Mouse (Mus musculus) urinary bladder, postnatal 25 days (tissue): Measurements from ENCODE around the gene Osbp2.
A peak's percentile ranks its signal among the peaks of the same experiment; 100 is the strongest.

Experiments used
- DNase-seq: peaks from one replicate; pipeline ENCODE4 v3.0.0; 2022; ENCODE audit warnings: low spot score

Gene Osbp2

DNA sequence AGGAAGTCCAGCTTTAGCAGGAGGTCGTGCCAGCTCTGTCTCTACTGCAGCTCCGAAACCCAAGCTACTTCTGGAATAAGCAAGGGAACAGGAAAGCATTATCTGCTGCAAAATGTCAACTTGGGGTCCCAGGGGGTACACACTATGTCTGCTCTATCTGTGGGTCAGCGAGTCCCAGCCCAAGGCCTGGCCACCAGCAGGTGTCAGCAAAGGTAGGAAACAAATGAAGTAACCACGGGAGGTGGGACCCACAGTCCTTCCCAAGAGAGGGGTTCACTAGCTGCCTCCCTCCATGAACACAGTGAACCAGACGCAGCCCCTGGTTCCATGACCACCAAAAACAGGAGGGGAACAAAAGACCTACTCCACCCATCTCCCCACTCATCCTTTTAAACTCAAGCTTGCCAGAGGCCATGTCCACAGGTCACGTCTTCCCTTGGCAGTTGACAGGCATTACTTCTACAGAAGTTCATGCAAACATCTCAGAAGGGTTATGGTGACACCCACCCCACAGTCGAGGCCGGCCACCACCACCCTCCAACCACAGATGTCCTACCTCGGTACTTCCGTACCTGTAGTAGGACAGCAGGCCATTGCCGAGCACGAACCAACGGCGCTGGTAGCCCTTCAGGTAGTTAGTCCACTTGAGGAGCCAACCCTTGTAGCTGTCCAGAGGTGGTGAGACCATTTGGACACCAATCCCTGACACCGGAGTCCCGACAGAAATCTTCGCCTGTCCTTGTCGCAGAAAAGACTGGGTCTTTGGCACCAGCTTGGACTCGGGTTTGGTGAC, 846 bp downstream of the Osbp2 start:
- no peak for DNase-seq

DNA sequence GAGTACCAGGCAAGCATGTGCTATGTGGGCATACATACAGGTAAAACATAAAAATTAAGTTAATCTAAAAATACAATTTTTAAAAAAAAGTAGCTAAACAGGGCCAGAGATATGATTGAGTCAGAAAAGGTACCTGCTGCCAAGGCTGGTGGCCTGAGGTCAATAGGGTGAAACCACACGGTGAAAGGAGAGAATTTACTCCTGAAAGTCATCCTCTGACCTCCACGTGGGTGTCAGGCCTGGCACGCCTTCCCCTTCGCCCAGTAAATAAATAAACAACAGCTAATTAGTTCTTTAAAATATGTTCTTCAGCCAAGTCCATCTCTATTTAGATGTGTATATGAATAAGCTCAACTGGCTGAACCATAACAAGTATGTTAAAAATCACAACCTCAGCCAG, 3.3 kb downstream of the Osbp2 start:
- DNase-seq: no peak

GRCm38 (mm10) chr11:3859778-3860177, 3.9 kb downstream of the Osbp2 start:
- no peak for DNase-seq

- no peak for DNase-seq
Measured at GRCm38 (mm10) chr11:3857902-3858301, 5.8 kb downstream of the Osbp2 start.

- DNase-seq: no peak
Measured at GRCm38 (mm10) chr11:3855846-3856245, 7.9 kb downstream of the Osbp2 start.

DNA sequence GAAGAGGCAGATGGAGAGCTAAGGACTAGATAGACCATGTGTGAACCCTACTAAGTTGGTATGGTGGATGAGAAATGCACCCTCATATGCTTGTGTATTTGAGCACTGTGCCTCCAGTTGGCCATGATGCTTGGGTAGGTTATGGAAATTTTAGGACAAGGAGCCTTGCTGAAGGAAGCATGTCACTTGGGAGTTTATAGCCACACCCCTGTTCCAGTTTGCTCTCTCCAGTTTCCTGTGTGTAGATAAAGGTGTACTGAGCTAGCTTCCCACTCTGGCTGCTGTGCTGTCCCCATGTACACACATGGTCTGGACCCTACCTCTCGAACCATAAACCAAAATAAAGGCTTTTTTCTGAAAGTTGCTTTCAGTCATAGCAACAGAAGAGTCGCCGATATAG, 9.5 kb downstream of the Osbp2 start:
- DNase-seq: no peak

- DNase-seq: no peak
Measured at GRCm38 (mm10) chr11:3853481-3854034, 10.1 kb downstream of the Osbp2 start.

DNA sequence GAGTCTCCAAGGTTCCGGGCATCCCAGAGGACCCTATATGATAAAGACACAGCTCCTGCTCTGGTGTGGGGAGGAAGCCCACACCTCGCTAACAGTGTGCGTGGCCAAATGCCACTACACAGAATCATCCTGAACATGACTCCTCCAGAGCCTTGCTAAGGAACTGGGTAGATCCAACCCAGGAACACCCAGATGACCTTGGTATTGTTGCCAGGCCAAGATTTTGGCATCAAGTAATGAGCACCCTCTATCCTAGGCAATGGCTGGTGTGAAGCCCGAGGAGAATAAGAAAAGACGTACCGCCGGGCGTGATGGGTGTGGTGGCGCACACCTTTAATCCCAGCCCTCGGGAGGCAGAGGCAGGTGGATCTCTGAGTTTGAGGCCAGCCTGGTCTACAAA, 10.7 kb downstream of the Osbp2 start:
- no peak for DNase-seq

- no peak for DNase-seq
Measured at GRCm38 (mm10) chr11:3851872-3852271, 11.8 kb downstream of the Osbp2 start.

- DNase-seq: no peak
Measured at GRCm38 (mm10) chr11:3850746-3851277, 12.9 kb downstream of the Osbp2 start.

DNA sequence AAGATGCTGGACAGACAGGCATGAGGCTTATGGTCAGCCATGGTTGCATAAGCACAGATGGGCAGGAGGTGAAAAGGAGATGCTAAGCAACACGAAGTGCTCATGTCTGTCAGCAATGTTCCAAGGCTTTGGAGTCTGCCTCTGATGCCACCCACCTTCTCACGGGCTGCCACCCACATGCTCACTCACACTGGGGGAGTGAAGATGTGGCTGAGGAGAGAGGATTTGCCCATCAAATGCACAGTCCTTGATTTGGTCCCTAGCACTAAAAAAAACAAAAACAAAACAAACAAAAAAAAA, 13.4 kb downstream of the Osbp2 start:
- no peak for DNase-seq

GRCm38 (mm10) chr11:3849469-3850314, 14.0 kb downstream of the Osbp2 start:
- DNase-seq: no peak

GRCm38 (mm10) chr11:3846351-3846750, 17.4 kb downstream of the Osbp2 start:
- DNase-seq: no peak

- no peak for DNase-seq
Measured at GRCm38 (mm10) chr11:3843943-3844734, 19.6 kb downstream of the Osbp2 start.

DNA sequence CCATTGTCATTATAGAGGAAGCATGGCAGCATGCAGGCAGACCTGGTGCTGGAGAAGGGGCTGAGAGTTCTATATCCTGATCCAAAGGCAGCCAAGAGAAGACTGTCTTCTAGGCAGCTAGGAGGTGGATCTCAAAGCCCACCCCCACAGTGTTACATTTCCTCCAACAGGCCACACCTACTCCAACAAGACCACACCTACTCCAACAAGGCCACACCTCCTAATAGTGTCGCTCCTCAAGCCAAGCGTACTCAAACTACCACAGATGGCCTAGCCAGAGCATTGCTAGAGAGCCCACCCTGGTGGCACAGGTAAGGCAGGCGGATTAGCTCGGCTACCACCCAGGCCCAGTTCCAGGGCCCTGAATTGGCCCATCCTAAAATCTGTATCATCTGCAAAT, 28.4 kb downstream of the Osbp2 start:
- DNase-seq: no peak

DNA sequence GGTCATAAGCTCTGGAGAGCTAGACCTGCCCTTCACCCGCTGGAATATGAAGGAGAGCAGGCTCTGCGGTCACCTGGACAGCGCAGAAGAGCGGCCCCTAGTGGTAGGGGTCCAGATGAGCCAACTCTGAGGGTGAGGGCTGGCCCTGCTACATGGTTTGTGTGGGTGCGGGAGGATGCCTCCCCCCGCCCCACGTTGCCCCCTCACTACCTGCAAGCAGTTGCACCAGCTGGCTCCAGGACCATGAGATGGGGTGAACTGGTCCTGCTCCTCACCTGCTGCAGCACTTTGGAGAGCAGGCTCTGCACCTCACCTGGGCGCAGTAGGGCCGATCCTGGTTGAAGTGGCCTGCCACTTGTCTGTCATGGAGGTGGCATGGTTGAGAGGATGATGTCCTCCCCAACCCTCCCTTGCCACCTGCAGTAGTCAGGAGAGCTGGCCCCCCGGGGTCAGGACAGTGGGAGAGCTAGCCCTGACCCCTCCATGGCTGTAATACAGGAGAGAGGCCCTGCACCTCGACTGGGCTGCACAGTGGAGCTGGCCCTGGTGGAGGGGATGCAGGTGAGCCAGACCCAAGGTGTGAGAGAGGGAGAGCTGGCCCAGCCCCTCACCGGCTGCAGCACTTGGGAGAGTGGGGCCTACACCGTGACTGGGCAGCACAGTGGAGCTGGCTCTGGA, 29.1 kb downstream of the Osbp2 start:
- peak; percentile 48 for DNase-seq

GRCm38 (mm10) chr11:3833544-3834420, 29.9 kb downstream of the Osbp2 start:
- DNase-seq: no peak

- peak; percentile 36 for DNase-seq
Measured at GRCm38 (mm10) chr11:3832193-3832901, 31.4 kb downstream of the Osbp2 start.

GRCm38 (mm10) chr11:3829736-3830135, 34.0 kb downstream of the Osbp2 start:
- no peak for DNase-seq

DNA sequence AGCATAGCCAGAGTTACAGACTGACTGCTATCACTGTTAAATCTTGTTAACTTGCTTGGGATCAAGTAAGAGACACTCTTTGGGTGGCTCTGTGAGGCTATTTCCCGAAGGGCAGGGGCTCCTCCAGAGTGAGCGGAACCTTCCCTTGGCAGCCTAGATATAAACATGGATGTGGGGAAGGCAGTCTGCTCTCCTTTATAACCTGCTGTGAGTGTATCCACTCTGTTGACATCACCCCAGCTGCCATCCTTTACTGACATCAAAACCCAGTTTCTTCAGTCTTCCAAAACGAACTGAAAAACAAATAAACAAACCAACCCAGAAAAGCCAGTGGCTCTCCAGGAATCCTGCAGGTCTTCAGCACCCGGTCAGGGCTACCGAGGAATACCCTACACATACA, 39.6 kb downstream of the Osbp2 start:
- no peak for DNase-seq
